Mouse (Mus musculus): ENCODE data around the gene Ltbp3. TPM values are rescaled to one million over a fixed set of nuclear protein-coding genes. Genes with fewer than 3 reads are reported as not detected.
A peak's percentile ranks its signal among the peaks of the same experiment; 100 is the strongest.

The Ltbp3 gene
- polyA plus RNA-seq, 1 experiment from 2014 or later, result 15.7 TPM

DNA sequence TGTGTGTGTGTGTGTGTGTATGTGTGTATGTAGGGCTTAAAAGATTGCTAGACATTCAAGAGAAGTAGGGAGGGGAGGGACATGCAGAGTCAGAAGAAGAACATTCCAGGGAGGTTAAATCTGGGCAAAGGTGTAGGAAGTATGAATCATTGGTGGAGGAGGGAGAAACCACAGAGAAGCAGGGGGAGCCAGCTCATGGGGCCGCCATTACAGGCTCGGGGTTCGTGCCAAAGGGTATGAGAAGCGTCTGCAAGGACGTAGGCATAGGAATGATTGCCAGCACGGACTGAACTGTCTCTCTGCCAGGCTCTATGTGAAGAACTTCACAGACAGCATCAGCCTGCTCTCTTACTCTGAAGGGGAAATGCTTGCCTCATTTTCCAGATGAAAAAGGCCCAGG lies 8.8 kb downstream of the Ltbp3 start:
- Histone ChIP-seq H3K9ac (ENCODE audit: low read length) (no peak overlapping the region), H3K4me1 (replicated peaks; ENCODE audit: control insufficient read depth, insufficient read depth) (peaks cover 8% of the 10 kb centered on the region), H3K4me3 (ENCODE audit: low read depth, low read length) (no peak overlapping the region), H3K4me2 (replicated peaks; ENCODE audit: low read depth) (no peak overlapping the region), H3K36me3 (ENCODE audit: control insufficient read depth, insufficient read depth, low read length) (no peaks in the 10 kb centered on the region), H3K27me3 (ENCODE audit: control insufficient read depth, insufficient read depth, low read length) (no peaks in the 10 kb centered on the region), H3K9me3 (ENCODE audit: control insufficient read depth, low read length) (no peaks in the 10 kb centered on the region), H3K27ac (replicated peaks) (0 out of 2 replicates have a peak overlapping the region, but pooled peaks have one; percentile 8)
- peak; percentile 43 for DNase-seq (ENCODE audit: low spot score)
- TF ChIP-seq EP300 (optimal IDR thresholded peaks at IDR 0.05) (no peak), CTCF (IDR thresholded peaks at IDR 0.05; ENCODE audit: low read depth) (no peak)
- ATAC-seq (ENCODE audit: low FRiP score, low TSS enrichment), result peak; percentile 47; the same call in 1 of the 2 replicates
- WGBS, result 64% methylated on average over 6 of the region's 6 CpGs

DNA sequence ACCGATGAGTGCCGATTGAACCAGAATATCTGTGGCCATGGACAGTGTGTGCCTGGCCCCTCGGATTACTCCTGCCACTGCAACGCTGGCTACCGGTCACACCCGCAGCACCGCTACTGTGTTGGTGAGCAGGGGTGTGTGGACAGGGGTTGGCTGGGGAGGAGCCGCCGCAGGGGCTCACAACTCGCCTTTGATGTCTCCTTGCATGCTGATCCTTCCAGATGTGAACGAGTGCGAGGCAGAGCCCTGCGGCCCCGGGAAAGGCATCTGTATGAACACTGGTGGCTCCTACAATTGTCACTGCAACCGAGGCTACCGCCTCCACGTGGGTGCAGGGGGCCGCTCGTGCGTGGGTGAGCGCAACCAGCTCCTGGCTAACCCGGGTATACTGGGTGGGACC lies 10.2 kb downstream of the Ltbp3 start:
- 37% methylated on average over 22 of the region's 22 CpGs for WGBS
- peaks cover under 1% of the 10 kb centered on the region for H3K4me1 ChIP-seq (replicated peaks; ENCODE audit: control insufficient read depth, insufficient read depth)

DNA sequence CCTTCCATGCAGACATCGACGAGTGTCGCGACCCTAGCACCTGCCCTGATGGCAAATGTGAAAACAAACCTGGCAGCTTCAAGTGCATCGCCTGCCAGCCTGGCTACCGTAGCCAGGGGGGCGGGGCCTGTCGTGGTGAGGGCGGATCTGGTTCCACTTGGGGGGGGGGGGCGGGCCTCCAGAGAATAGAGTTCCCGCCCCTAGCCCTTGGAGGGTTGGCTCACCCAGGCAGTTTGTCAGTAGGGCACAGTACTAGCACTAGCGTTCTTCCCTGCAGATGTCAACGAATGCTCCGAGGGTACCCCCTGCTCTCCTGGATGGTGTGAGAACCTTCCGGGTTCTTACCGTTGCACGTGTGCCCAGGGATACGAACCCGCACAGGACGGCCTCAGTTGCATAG lies 11.0 kb downstream of the Ltbp3 start:
- H3K4me3 ChIP-seq (ENCODE audit: low read depth, low read length), result no peak overlapping the region
- no peaks in the 10 kb centered on the region; the same call in 1 of the 2 replicates for H3K4me1 ChIP-seq (replicated peaks; ENCODE audit: control insufficient read depth, insufficient read depth)
- DNase-seq (ENCODE audit: low spot score) (peak; percentile 72), ATAC-seq (ENCODE audit: low FRiP score, low TSS enrichment) (peak; percentile 6; the same call in 1 of the 2 replicates)
- no peaks in the 10 kb centered on the region for H3K27me3 ChIP-seq (ENCODE audit: control insufficient read depth, insufficient read depth, low read length)
- no peaks in the 10 kb centered on the region for H3K36me3 ChIP-seq (ENCODE audit: control insufficient read depth, insufficient read depth, low read length)
- H3K27ac ChIP-seq (replicated peaks), result no peak overlapping the region
- H3K9ac ChIP-seq (ENCODE audit: low read length), result no peak overlapping the region
- H3K4me2 ChIP-seq (replicated peaks; ENCODE audit: low read depth), result no peak overlapping the region
- no peaks in the 10 kb centered on the region for H3K9me3 ChIP-seq (ENCODE audit: control insufficient read depth, low read length)
- 20% methylated on average over 20 of the region's 20 CpGs for WGBS
- no peak for TF ChIP-seq CTCF (IDR thresholded peaks at IDR 0.05; ENCODE audit: low read depth)
- no peak for TF ChIP-seq EP300 (optimal IDR thresholded peaks at IDR 0.05)

More for the DNA sequence above, 10.2 kb downstream of the Ltbp3 start:
- no peak overlapping the region for H3K9ac ChIP-seq (ENCODE audit: low read length)
- H3K9me3 ChIP-seq (ENCODE audit: control insufficient read depth, low read length), result no peaks in the 10 kb centered on the region
- H3K27ac ChIP-seq (replicated peaks), result no peak overlapping the region
- no peaks in the 10 kb centered on the region for H3K36me3 ChIP-seq (ENCODE audit: control insufficient read depth, insufficient read depth, low read length)
- ATAC-seq (ENCODE audit: low FRiP score, low TSS enrichment), result no peak
- no peaks in the 10 kb centered on the region for H3K27me3 ChIP-seq (ENCODE audit: control insufficient read depth, insufficient read depth, low read length)
- no peak overlapping the region for H3K4me2 ChIP-seq (replicated peaks; ENCODE audit: low read depth)
- DNase-seq (ENCODE audit: low spot score), result no peak
- TF ChIP-seq CTCF (IDR thresholded peaks at IDR 0.05; ENCODE audit: low read depth) (no peak), EP300 (optimal IDR thresholded peaks at IDR 0.05) (no peak)
- H3K4me3 ChIP-seq (ENCODE audit: low read depth, low read length), result no peak overlapping the region

DNA sequence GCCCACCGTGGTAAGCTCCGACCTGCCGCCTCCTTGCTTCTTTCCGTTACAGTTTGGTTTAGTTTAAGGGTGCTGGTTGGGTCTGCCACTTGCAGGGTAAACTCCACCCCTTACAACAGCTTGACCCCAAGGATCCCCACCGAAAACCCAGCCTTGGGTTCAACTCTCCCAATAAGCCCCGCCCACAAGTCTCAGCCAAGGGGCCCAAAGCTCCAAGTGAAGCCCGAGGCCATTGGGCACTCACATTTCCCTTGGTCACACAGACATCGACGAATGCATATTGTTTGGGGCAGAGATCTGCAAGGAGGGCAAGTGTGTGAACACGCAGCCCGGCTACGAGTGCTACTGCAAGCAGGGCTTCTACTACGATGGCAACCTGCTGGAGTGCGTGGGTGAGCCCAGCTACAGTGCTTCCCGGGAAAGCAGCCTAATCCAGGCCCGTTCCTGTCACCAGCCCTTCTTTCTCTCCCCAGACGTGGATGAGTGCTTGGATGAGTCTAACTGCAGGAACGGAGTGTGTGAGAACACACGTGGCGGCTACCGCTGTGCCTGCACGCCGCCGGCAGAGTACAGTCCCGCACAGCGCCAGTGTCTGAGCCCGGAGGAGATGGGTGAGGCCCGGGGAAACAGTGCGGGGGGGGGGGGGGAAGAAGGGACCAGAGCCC lies 15.7 kb downstream of the Ltbp3 start:
- Histone ChIP-seq H3K4me2 (replicated peaks; ENCODE audit: low read depth) (peak overlapping the region; percentile 31), H3K4me3 (ENCODE audit: low read depth, low read length) (no peak overlapping the region), H3K27ac (replicated peaks) (no peak overlapping the region), H3K36me3 (ENCODE audit: control insufficient read depth, insufficient read depth, low read length) (peaks cover 36% of the 10 kb centered on the region), H3K4me1 (replicated peaks; ENCODE audit: control insufficient read depth, insufficient read depth) (no peaks in the 10 kb centered on the region; the same call in 1 of the 2 replicates), H3K27me3 (ENCODE audit: control insufficient read depth, insufficient read depth, low read length) (no peaks in the 10 kb centered on the region), H3K9ac (ENCODE audit: low read length) (no peak overlapping the region), H3K9me3 (ENCODE audit: control insufficient read depth, low read length) (no peaks in the 10 kb centered on the region)
- TF ChIP-seq EP300 (optimal IDR thresholded peaks at IDR 0.05) (no peak), CTCF (IDR thresholded peaks at IDR 0.05; ENCODE audit: low read depth) (no peak)
- ATAC-seq (ENCODE audit: low FRiP score, low TSS enrichment) (peak; percentile 45; the same call in 1 of the 2 replicates), DNase-seq (ENCODE audit: low spot score) (no peak)
- WGBS, result 31% methylated on average over 25 of the region's 29 CpGs

DNA sequence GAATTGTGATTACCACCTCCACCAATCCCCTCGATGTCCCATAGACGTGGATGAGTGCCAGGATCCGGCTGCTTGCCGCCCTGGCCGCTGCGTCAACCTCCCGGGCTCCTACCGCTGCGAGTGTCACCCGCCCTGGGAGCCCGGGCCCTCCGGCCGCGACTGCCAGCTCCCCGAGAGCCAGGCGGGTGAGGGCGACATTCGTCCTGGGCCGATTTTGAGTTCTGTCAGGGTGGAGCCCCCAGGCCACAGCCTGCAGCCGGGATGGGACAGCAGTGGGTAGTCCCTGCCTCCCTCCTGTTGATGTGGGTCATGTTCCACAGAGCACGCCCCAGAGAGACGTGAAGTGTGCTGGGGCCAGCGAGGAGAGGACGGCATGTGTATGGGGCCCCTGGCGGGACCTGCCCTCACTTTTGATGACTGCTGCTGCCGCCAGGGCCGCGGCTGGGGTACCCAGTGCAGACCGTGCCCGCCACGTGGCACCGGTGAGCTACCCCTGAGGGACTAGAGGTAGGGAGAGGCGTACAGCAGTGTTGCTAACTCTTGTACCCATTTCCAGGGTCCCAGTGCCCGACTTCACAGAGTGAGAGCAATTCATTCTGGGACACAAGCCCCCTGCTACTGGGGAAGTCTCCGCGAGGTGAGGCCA lies 16.4 kb downstream of the Ltbp3 start:
- peak; percentile 27; the same call in 1 of the 2 replicates for ATAC-seq (ENCODE audit: low FRiP score, low TSS enrichment)
- DNase-seq (ENCODE audit: low spot score), result no peak
- Histone ChIP-seq H3K27ac (replicated peaks) (no peak overlapping the region), H3K4me2 (replicated peaks; ENCODE audit: low read depth) (peak overlapping the region; percentile 31), H3K4me1 (replicated peaks; ENCODE audit: control insufficient read depth, insufficient read depth) (no peaks in the 10 kb centered on the region), H3K9me3 (ENCODE audit: control insufficient read depth, low read length) (no peaks in the 10 kb centered on the region), H3K4me3 (ENCODE audit: low read depth, low read length) (no peak overlapping the region), H3K36me3 (ENCODE audit: control insufficient read depth, insufficient read depth, low read length) (peaks cover 39% of the 10 kb centered on the region), H3K27me3 (ENCODE audit: control insufficient read depth, insufficient read depth, low read length) (no peaks in the 10 kb centered on the region), H3K9ac (ENCODE audit: low read length) (no peak overlapping the region; the same call in 1 of the 2 replicates)
- WGBS, result 39% methylated on average over 36 of the region's 36 CpGs
- TF ChIP-seq EP300 (optimal IDR thresholded peaks at IDR 0.05), result no peak
- TF ChIP-seq CTCF (IDR thresholded peaks at IDR 0.05; ENCODE audit: low read depth), result no peak
